ENCODE assay signal across 23 mouse cellular contexts in the genomic region with DNA sequence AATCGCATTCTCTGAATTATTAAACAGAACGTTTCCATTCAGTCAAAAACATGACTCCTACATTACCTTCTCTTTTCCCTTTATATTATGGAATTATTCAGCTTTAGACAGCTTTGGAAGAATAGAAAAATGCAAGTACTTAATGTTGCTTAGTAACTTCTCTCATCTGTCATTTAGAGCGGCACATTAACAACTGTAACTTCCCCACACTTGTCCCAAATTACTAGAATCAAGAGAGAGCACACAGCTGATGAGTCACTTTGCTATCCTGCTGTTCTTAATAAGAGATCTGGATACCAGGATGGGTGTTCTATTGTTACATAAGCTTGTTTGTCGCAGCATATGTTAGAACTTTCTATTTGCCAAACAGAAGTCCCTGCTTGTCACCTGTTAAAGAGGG.
DNase-seq lines count a peak whose midpoint lies in the region; ATAC-seq and TF ChIP-seq lines count a peak whose summit lies in the region.
"Had no signal": no experiment of that assay in that cellular context is flagged by ENCODE, and none has a peak within 500 bp of the region (broad histone marks: within the 10 kb centered on the region; RNA-seq: fewer than 3 reads in every experiment).

No protein-coding gene starts in this region.

- no peaks in the 10 kb centered on the region for H3K36me3 ChIP-seq in forebrain, postnatal 0 days (ENCODE audit: insufficient read depth)
- no peaks in the 10 kb centered on the region for H3K36me3 ChIP-seq in forebrain, embryonic 11.5 days (ENCODE audit: control insufficient read depth, insufficient read depth, low read length)
- H3K36me3 ChIP-seq: forebrain, embryonic 10.5 days; G1E; hindbrain, embryonic 12.5 days; hindbrain, embryonic 15.5 days had no signal

- no peaks in the 10 kb centered on the region for H3K4me1 ChIP-seq in forebrain, postnatal 0 days (ENCODE audit: insufficient read depth)
- H3K4me1 ChIP-seq in forebrain, embryonic 11.5 days (replicated peaks; ENCODE audit: control insufficient read depth, insufficient read depth, low read length): no peaks in the 10 kb centered on the region
- peaks cover 3% of the 10 kb centered on the region for H3K4me1 ChIP-seq in cortical plate, adult 2 months (ENCODE audit: control insufficient read depth, insufficient read depth, low read length)
- H3K4me1 ChIP-seq: forebrain, embryonic 10.5 days; hindbrain, embryonic 12.5 days; hindbrain, embryonic 15.5 days had no signal

- ATAC-seq in forebrain, postnatal 0 days: peak; percentile 86
- no peak for ATAC-seq in forebrain, embryonic 11.5 days (replicated peaks; ENCODE audit: low FRiP score)
- ATAC-seq: forebrain, embryonic 14.5 days had no signal

- no peaks in the 10 kb centered on the region for H3K27me3 ChIP-seq in forebrain, postnatal 0 days (ENCODE audit: insufficient read depth, low read length)
- no peaks in the 10 kb centered on the region for H3K27me3 ChIP-seq in forebrain, embryonic 11.5 days (ENCODE audit: control insufficient read depth, insufficient read depth, low read length)
- H3K27me3 ChIP-seq: CH12.LX; hindbrain, embryonic 12.5 days; hindbrain, embryonic 15.5 days had no signal

- WGBS in forebrain, postnatal 0 days: 67% methylated on average over 4 of the region's 4 CpGs
- 77% methylated on average over 4 of the region's 4 CpGs for WGBS in forebrain, embryonic 11.5 days

- H3K9ac ChIP-seq in forebrain, postnatal 0 days: no peak overlapping the region
- no peak overlapping the region for H3K9ac ChIP-seq in forebrain, embryonic 11.5 days (ENCODE audit: low read length)
- H3K9ac ChIP-seq: hindbrain, embryonic 12.5 days; hindbrain, embryonic 15.5 days had no signal

- DNase-seq in forebrain, postnatal 0 days: no peak
- no peak for DNase-seq in forebrain, embryonic 11.5 days (ENCODE audit: low spot score)
- DNase-seq in layer of hippocampus, adult 11-12 months (ENCODE audit: low spot score): peak; percentile 16
- no peak for DNase-seq in layer of hippocampus, postnatal 25 days (ENCODE audit: extremely low spot score in 1 of 2, low spot score in 1 of 2)
- peak; percentile 73 for DNase-seq in Muller cell, postnatal 12 days (ENCODE audit: inconsistent ontology term)
- no peak for DNase-seq in spleen, postnatal 4 days (ENCODE audit: low spot score in 2 of 2)
- DNase-seq in urinary bladder, postnatal 36 days (ENCODE audit: low spot score in 2 of 2): no peak
- DNase-seq: adrenal gland, adult 2 months; adrenal gland, postnatal 14 days; B cell, adult 2 months; cerebellum, adult 9-11 months; cerebellum, postnatal 36 days; gastrocnemius, adult 2 months; gastrocnemius, postnatal 14 days; heart, adult 11 months had no signal

- no peak overlapping the region for H3K4me2 ChIP-seq in forebrain, postnatal 0 days (ENCODE audit: low read depth)
- H3K4me2 ChIP-seq in forebrain, embryonic 11.5 days (ENCODE audit: low read depth, low read length, severe bottlenecking): no peak overlapping the region
- H3K4me2 ChIP-seq: heart, embryonic 11.5 days; hindbrain, embryonic 12.5 days; hindbrain, embryonic 15.5 days had no signal

- no peak for TF ChIP-seq CTCF in forebrain, postnatal 0 days (IDR thresholded peaks at IDR 0.05; ENCODE audit: low read depth)
- TF ChIP-seq CTCF in cortical plate, adult 2 months (IDR thresholded peaks at IDR 0.05; ENCODE audit: extremely low read depth, insufficient read depth, low read length): no peak

- TF ChIP-seq POLR2A in cortical plate, adult 2 months (IDR thresholded peaks at IDR 0.05; ENCODE audit: extremely low read depth, insufficient read depth, low read length): no peak

- H3K9me3 ChIP-seq in forebrain, postnatal 0 days (ENCODE audit: low read length): no peaks in the 10 kb centered on the region
- no peaks in the 10 kb centered on the region for H3K9me3 ChIP-seq in forebrain, embryonic 11.5 days (ENCODE audit: control insufficient read depth, low read length)
- H3K9me3 ChIP-seq: forebrain, embryonic 10.5 days; hindbrain, embryonic 12.5 days; hindbrain, embryonic 15.5 days had no signal

- H3K4me3 ChIP-seq in forebrain, postnatal 0 days (ENCODE audit: low read depth, low read length): no peak overlapping the region
- H3K4me3 ChIP-seq in forebrain, embryonic 11.5 days (ENCODE audit: low read depth, low read length): no peak overlapping the region
- H3K4me3 ChIP-seq in cortical plate, adult 2 months (ENCODE audit: insufficient read depth, low read length): no peak overlapping the region
- H3K4me3 ChIP-seq: forebrain, embryonic 10.5 days; gastrocnemius, adult 2 months; hindbrain, embryonic 12.5 days; hindbrain, embryonic 15.5 days had no signal

- H3K27ac ChIP-seq in forebrain, postnatal 0 days (ENCODE audit: low read depth, low read length): no peak overlapping the region
- no peak overlapping the region for H3K27ac ChIP-seq in forebrain, embryonic 11.5 days (ENCODE audit: low read depth, low read length)
- H3K27ac ChIP-seq in cortical plate, adult 2 months (ENCODE audit: insufficient read depth, low read length): peak overlapping the region; percentile 53
- H3K27ac ChIP-seq: forebrain, embryonic 10.5 days; gastrocnemius, adult 2 months; hindbrain, embryonic 12.5 days; hindbrain, embryonic 15.5 days had no signal

Comparison
In these comparisons a context has a peak if more than half of its experiments do, and no peak if none do; other contexts are left out.
1. DNase-seq: peak in layer of hippocampus, adult 11-12 months (single experiment) and Muller cell, postnatal 12 days (single experiment); none in forebrain, postnatal 0 days (single experiment), forebrain, embryonic 11.5 days (single experiment), layer of hippocampus, postnatal 25 days (0 of 2), spleen, postnatal 4 days (0 of 2) and urinary bladder, postnatal 36 days (0 of 2).